Mouse (Mus musculus) limb, embryonic 14.5 days (tissue): ENCODE data around the gene Spop. TPM values are rescaled to one million over a fixed set of nuclear protein-coding genes. Genes with fewer than 3 reads are reported as not detected.

Experiments used
- ATAC-seq: fragments of 200-750 bp; cut with Nextera tagmentation; 2 replicates; pipeline ENCODE4 v1.8.0; 2017; ENCODE audit warnings: low read depth, moderate number of reproducible peaks, moderate TSS enrichment; ENCODE audit not compliant: low FRiP score
- DNase-seq: peaks from one replicate; pipeline ENCODE4 v3.0.0-alpha.2; 2015; ENCODE audit warnings: low spot score
- H3K27ac ChIP-seq: fragments of 300-500 bp; sonication (generic); replicated peaks from 2 replicates; pipeline ENCODE4 v1.5.1; 2014; ENCODE audit warnings: low read depth, mild to moderate bottlenecking, low read length, moderate library complexity, mixed read lengths
- H3K27me3 ChIP-seq: fragments of 300-500 bp; sonication (generic); 2 replicates; pipeline ENCODE4 v1.6.1; 2014; ENCODE audit warnings: low read length, mixed read lengths; ENCODE audit not compliant: control insufficient read depth, insufficient read depth
- H3K36me3 ChIP-seq: fragments of 300-500 bp; sonication (generic); 2 replicates; pipeline ENCODE4 v1.6.1; 2014; ENCODE audit warnings: mild to moderate bottlenecking, low read length, moderate library complexity, mixed read lengths; ENCODE audit not compliant: control insufficient read depth, insufficient read depth
- H3K4me1 ChIP-seq: fragments of 300-500 bp; sonication (generic); 2 replicates; pipeline ENCODE4 v1.6.1; 2014; ENCODE audit warnings: antibody characterized with exemption, low read length, mixed read lengths; ENCODE audit not compliant: control insufficient read depth, insufficient read depth
- H3K4me2 ChIP-seq: fragments of 300-500 bp; sonication (generic); replicated peaks from 2 replicates; pipeline ENCODE4 v1.6.1; 2014; ENCODE audit warnings: low read depth, mild to moderate bottlenecking, low read length, moderate library complexity; ENCODE audit not compliant: severe bottlenecking
- H3K4me3 ChIP-seq: fragments of 300-500 bp; sonication (generic); replicated peaks from 2 replicates; pipeline ENCODE4 v1.5.1; 2014; ENCODE audit warnings: low read length
- H3K9ac ChIP-seq: fragments of 300-500 bp; sonication (generic); 2 replicates; pipeline ENCODE4 v1.6.1; 2014; ENCODE audit warnings: mild to moderate bottlenecking, low read depth, low read length, moderate library complexity; ENCODE audit not compliant: severe bottlenecking
- H3K9me3 ChIP-seq: fragments of 300-500 bp; sonication (generic); 2 replicates; pipeline ENCODE4 v1.6.1; 2016; ENCODE audit warnings: low read length; ENCODE audit not compliant: control insufficient read depth
- POLR2A ChIP-seq: fragments of 200-500 bp; IDR thresholded peaks from 2 replicates; pipeline ENCODE4 v1.8.0; 2012; ENCODE audit warnings: inconsistent platforms, mild to moderate bottlenecking, moderate library complexity, borderline replicate concordance; ENCODE audit not compliant: insufficient read depth, insufficient read length; ENCODE audit errors: extremely low read depth
- WGBS: fragments of 180-500 bp; shearing (Covaris S2); extraction: QIAGEN DNeasy Blood & Tissue Kit; methylation state at CpG from one replicate; pipeline ENCODE4 v1.1.7; 2014; 5-methylcytosine and 5-hydroxymethylcytosine counted together
- polyA plus RNA-seq, 2 experiments: library from polyadenylated mRNA; depleted of rRNA in 1 of 2; stranded (reverse) in 1 of 2; unstranded in 1 of 2; fragments of >200 nt; fragmentation: Nextera tagmentation in 1 of 2; extraction: Ambion mirVana in 1 of 2; gene quantifications; 2 replicates each; pipeline versions ENCODE4 v1.2.1 to v1.2.3; 2012 to 2014

Gene Spop
- polyA plus RNA-seq, 2 experiments = 51.3 to 92.7 TPM

GRCm38 (mm10) chr11:95503581-95504180 is 89.8 kb downstream of the Spop start:
- no peaks in the 10 kb centered on the region for H3K36me3 ChIP-seq
- no peak overlapping the region for H3K9ac ChIP-seq
- 59% methylated on average over 10 of the region's 10 CpGs for WGBS
- no peak for DNase-seq
- no peak overlapping the region for H3K4me2 ChIP-seq
- no peak overlapping the region for H3K27ac ChIP-seq
- H3K4me1 ChIP-seq = peaks cover 6% of the 10 kb centered on the region; the same call in 1 of the 2 replicates
- no peaks in the 10 kb centered on the region for H3K9me3 ChIP-seq
- H3K4me3 ChIP-seq = no peak overlapping the region
- no peak for ATAC-seq
- no peaks in the 10 kb centered on the region for H3K27me3 ChIP-seq
- TF ChIP-seq POLR2A = no peak

- ATAC-seq = no peak
Observed at GRCm38 (mm10) chr11:95504271-95504731, 90.4 kb downstream of the Spop start.

GRCm38 (mm10) chr11:95507041-95507716 is 93.3 kb downstream of the Spop start:
- peaks cover 6% of the 10 kb centered on the region; the same call in 1 of the 2 replicates for H3K4me1 ChIP-seq
- no peak for TF ChIP-seq POLR2A

More at GRCm38 (mm10) chr11:95504271-95504731, 90.4 kb downstream of the Spop start:
- Histone ChIP-seq H3K36me3 (no peaks in the 10 kb centered on the region), H3K9ac (no peak overlapping the region), H3K4me1 (peaks cover 6% of the 10 kb centered on the region; the same call in 1 of the 2 replicates), H3K4me3 (no peak overlapping the region), H3K9me3 (no peaks in the 10 kb centered on the region), H3K4me2 (no peak overlapping the region), H3K27me3 (no peaks in the 10 kb centered on the region), H3K27ac (no peak overlapping the region)
- DNase-seq = no peak
- 53% methylated on average over 6 of the region's 6 CpGs for WGBS
- TF ChIP-seq POLR2A = no peak

GRCm38 (mm10) chr11:95507785-95508184 is 93.9 kb downstream of the Spop start:
- Histone ChIP-seq H3K4me3 (no peak overlapping the region), H3K9me3 (no peaks in the 10 kb centered on the region), H3K4me1 (peaks cover 6% of the 10 kb centered on the region; the same call in 1 of the 2 replicates), H3K27me3 (peaks cover 5% of the 10 kb centered on the region; the same call in 1 of the 2 replicates), H3K36me3 (no peaks in the 10 kb centered on the region), H3K27ac (no peak overlapping the region), H3K4me2 (no peak overlapping the region), H3K9ac (no peak overlapping the region)
- WGBS = 83% methylated on average over 5 of the region's 5 CpGs
- no peak for TF ChIP-seq POLR2A
- no peak for ATAC-seq
- DNase-seq = no peak

More at GRCm38 (mm10) chr11:95507041-95507716, 93.3 kb downstream of the Spop start:
- H3K27ac ChIP-seq = no peak overlapping the region
- H3K4me2 ChIP-seq = no peak overlapping the region
- 45% methylated on average over 12 of the region's 12 CpGs for whole genome bisulfite sequencing
- no peaks in the 10 kb centered on the region for H3K27me3 ChIP-seq
- no peaks in the 10 kb centered on the region for H3K9me3 ChIP-seq
- H3K36me3 ChIP-seq = no peaks in the 10 kb centered on the region
- ATAC-seq = no peak
- no peak overlapping the region for H3K4me3 ChIP-seq
- H3K9ac ChIP-seq = no peak overlapping the region
- no peak for DNase-seq

- DNase-seq (peak; percentile 34), ATAC-seq (peak; percentile 29; the same call in 1 of the 2 replicates)
- H3K4me2 ChIP-seq = no peak overlapping the region
- H3K4me3 ChIP-seq = no peak overlapping the region
- H3K9me3 ChIP-seq = no peaks in the 10 kb centered on the region
- no peak for TF ChIP-seq POLR2A
- 46% methylated on average over 13 of the region's 13 CpGs for WGBS
- peaks cover 10% of the 10 kb centered on the region; the same call in 1 of the 2 replicates for H3K27me3 ChIP-seq
- no peak overlapping the region for H3K9ac ChIP-seq
- no peaks in the 10 kb centered on the region for H3K36me3 ChIP-seq
- 0 out of 2 replicates have a peak overlapping the region, but pooled peaks have one; percentile 5 for H3K27ac ChIP-seq
- peaks cover 9% of the 10 kb centered on the region; the same call in 1 of the 2 replicates for H3K4me1 ChIP-seq
Observed at GRCm38 (mm10) chr11:95508211-95508926, 94.5 kb downstream of the Spop start.
